Mouse (Mus musculus) kidney, embryonic 14.5 days (tissue): ENCODE measurements at regions not wholly inside any gene's neighbourhood (a gene's known extent, or its start where the extent isn't known, plus 50 kb on each side); places are given as distances from the start of the nearest gene placed in this dataset.
A peak's percentile ranks its signal among the peaks of the same experiment; 100 is the strongest.

Experiments used
- ATAC-seq: fragments of 200-750 bp; cut with Nextera tagmentation; 2 replicates; pipeline ENCODE4 v1.8.0; 2017; ENCODE audit warnings: moderate number of reproducible peaks, mild to moderate bottlenecking, moderate TSS enrichment, moderate library complexity; ENCODE audit not compliant: low FRiP score, low TSS enrichment
- H3K27ac ChIP-seq: fragments of 300-500 bp; sonication (generic); 2 replicates; pipeline ENCODE4 v1.5.1; 2014; ENCODE audit warnings: low read depth, mild to moderate bottlenecking, low read length, moderate library complexity, mixed read lengths
- H3K27me3 ChIP-seq: fragments of 300-500 bp; sonication (generic); 2 replicates; pipeline ENCODE4 v1.6.1; 2014; ENCODE audit warnings: mild to moderate bottlenecking, low read length; ENCODE audit not compliant: control insufficient read depth, insufficient read depth
- H3K36me3 ChIP-seq: fragments of 300-500 bp; sonication (generic); 2 replicates; pipeline ENCODE4 v1.6.1; 2014; ENCODE audit warnings: low read length, mixed read lengths; ENCODE audit not compliant: control insufficient read depth, insufficient read depth
- H3K4me1 ChIP-seq: fragments of 300-500 bp; sonication (generic); 2 replicates; pipeline ENCODE4 v1.6.1; 2014; ENCODE audit warnings: low read length, mixed read lengths; ENCODE audit not compliant: control insufficient read depth, insufficient read depth
- H3K4me2 ChIP-seq: fragments of 300-500 bp; sonication (generic); replicated peaks from 2 replicates; pipeline ENCODE4 v1.6.1; 2014; ENCODE audit warnings: low read depth, mild to moderate bottlenecking, low read length
- H3K4me3 ChIP-seq: fragments of 300-500 bp; sonication (generic); 2 replicates; pipeline ENCODE4 v1.5.1; 2014; ENCODE audit warnings: mild to moderate bottlenecking, low read length
- H3K9ac ChIP-seq: fragments of 300-500 bp; sonication (generic); 2 replicates; pipeline ENCODE4 v1.6.1; 2014; ENCODE audit warnings: low read depth, mild to moderate bottlenecking, low read length, moderate library complexity
- H3K9me3 ChIP-seq: fragments of 300-500 bp; sonication (generic); 2 replicates; pipeline ENCODE4 v1.6.1; 2016; ENCODE audit warnings: low read length; ENCODE audit not compliant: control insufficient read depth
- WGBS: fragments of 180-500 bp; shearing (Covaris S2); extraction: QIAGEN DNeasy Blood & Tissue Kit; methylation state at CpG from one replicate; pipeline ENCODE4 v1.1.7; 2014; 5-methylcytosine and 5-hydroxymethylcytosine counted together

DNA sequence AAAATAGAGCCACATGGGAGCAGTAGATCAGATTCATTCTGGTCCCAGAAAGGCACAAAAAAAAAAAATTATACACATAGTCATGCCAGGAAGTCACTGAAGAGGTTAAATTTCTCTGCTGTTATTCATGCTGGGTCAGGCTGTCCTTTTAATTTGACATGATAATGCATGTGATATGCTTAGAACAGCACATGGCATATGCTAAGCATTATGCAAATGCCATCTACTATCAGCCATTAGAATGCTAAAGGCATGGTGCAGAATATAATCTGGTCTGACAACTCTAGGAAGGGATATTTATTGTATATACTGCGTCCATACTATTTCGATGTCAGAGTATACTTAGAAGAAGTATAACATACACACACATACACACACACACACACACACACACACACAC, 405.6 kb downstream of the AI429214 start:
- Histone ChIP-seq H3K4me1 (no peaks in the 10 kb centered on the region), H3K27me3 (no peaks in the 10 kb centered on the region), H3K4me2 (no peak overlapping the region), H3K9ac (no peak overlapping the region), H3K9me3 (no peaks in the 10 kb centered on the region), H3K4me3 (no peak overlapping the region), H3K36me3 (no peaks in the 10 kb centered on the region), H3K27ac (no peak overlapping the region)
- 94% methylated on average over 2 of the region's 2 CpGs for WGBS
- ATAC-seq: no peak

GRCm38 (mm10) chr8:37422595-37422994, 429.2 kb downstream of the AI429214 start:
- H3K4me3 ChIP-seq: no peak overlapping the region
- H3K27me3 ChIP-seq: no peaks in the 10 kb centered on the region
- no peaks in the 10 kb centered on the region for H3K9me3 ChIP-seq
- H3K9ac ChIP-seq: no peak overlapping the region
- H3K27ac ChIP-seq: no peak overlapping the region
- H3K4me1 ChIP-seq: no peaks in the 10 kb centered on the region
- 23% methylated on average over 2 of the region's 2 CpGs for WGBS
- no peaks in the 10 kb centered on the region for H3K36me3 ChIP-seq
- ATAC-seq: 0 out of 2 replicates have a peak, but pooled peaks have one; percentile 49
- H3K4me2 ChIP-seq: no peak overlapping the region

DNA sequence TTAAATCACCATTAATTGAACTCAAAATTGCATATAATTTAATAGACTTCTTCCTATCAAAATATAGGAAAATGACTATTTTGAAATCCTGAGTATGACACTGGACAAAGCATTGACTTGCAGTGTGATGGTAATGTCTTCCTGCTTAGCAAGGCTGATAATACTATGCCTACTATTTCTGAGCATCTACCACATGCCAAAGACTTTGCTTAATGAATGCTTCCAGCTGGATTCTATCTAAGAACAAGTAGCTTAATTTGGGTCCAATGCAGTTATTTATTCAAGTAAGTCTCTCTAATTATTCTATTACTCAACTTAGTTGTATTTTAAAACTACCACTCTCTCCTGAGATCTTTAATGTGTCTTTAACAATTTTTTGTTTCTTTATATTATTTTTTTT, 431.2 kb downstream of the AI429214 start:
- no peak overlapping the region for H3K4me2 ChIP-seq
- no peak overlapping the region for H3K27ac ChIP-seq
- H3K27me3 ChIP-seq: no peaks in the 10 kb centered on the region
- H3K9ac ChIP-seq: no peak overlapping the region
- H3K9me3 ChIP-seq: no peaks in the 10 kb centered on the region
- no peaks in the 10 kb centered on the region for H3K4me1 ChIP-seq
- no peak overlapping the region for H3K4me3 ChIP-seq
- no peak for ATAC-seq
- no peaks in the 10 kb centered on the region for H3K36me3 ChIP-seq

DNA sequence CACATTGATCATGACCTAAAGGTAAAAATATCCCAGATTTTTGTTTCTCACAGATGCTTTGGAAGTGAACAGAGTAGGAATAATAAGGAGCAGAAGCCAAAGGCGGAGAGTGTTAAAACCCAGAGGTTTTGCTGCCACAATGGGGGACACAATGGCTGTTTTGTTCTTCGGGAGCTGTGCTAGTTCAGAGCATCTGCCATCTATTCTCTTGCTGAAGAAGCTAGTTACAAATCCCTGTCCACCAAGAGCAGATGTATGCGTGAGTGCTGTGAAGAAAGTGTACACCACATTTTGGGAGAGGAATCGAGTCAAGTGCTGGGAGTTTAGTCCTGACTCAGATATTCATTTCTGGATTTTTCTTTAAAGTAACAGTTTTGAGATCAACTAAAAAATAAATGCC, 435.4 kb downstream of the AI429214 start:
- no peaks in the 10 kb centered on the region for H3K27me3 ChIP-seq
- no peaks in the 10 kb centered on the region for H3K4me1 ChIP-seq
- no peak for ATAC-seq
- H3K36me3 ChIP-seq: no peaks in the 10 kb centered on the region
- 91% methylated on average over 4 of the region's 4 CpGs for WGBS
- no peaks in the 10 kb centered on the region for H3K9me3 ChIP-seq
- no peak overlapping the region for H3K4me2 ChIP-seq
- no peak overlapping the region for H3K9ac ChIP-seq
- H3K27ac ChIP-seq: no peak overlapping the region
- H3K4me3 ChIP-seq: no peak overlapping the region

- Histone ChIP-seq H3K27ac (no peak overlapping the region), H3K36me3 (no peaks in the 10 kb centered on the region), H3K4me2 (no peak overlapping the region), H3K9me3 (no peaks in the 10 kb centered on the region), H3K9ac (no peak overlapping the region), H3K4me3 (no peak overlapping the region), H3K27me3 (no peaks in the 10 kb centered on the region), H3K4me1 (no peaks in the 10 kb centered on the region)
- ATAC-seq: no peak
- 90% methylated on average over 4 of the region's 4 CpGs for WGBS
These were observed 467.2 kb downstream of the AI429214 start for GRCm38 (mm10) chr8:37460551-37461154.

DNA sequence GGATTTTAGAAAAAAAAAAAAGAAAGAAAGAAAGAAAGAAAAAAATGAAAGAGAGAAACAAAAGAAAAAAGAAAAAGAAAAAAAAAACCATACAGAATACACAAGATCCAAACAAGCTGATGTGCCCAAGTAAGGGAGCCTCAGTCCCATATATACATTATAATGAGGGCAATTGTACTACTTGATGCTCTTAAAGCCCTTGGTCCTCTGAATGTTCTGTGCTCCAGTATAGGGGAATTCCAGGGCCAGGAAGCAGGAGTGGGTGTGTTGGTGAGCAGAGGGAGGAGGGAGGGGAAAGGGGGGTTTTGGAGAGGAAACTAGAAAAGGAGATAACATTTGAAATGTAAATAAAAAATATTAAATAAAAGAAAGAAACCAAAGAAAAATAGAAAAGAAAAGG, 472.2 kb downstream of the AI429214 start:
- no peak overlapping the region for H3K4me2 ChIP-seq
- H3K36me3 ChIP-seq: no peaks in the 10 kb centered on the region
- H3K9ac ChIP-seq: no peak overlapping the region
- no peaks in the 10 kb centered on the region for H3K9me3 ChIP-seq
- no peak overlapping the region for H3K27ac ChIP-seq
- no peak overlapping the region for H3K4me3 ChIP-seq
- H3K4me1 ChIP-seq: no peaks in the 10 kb centered on the region
- no peaks in the 10 kb centered on the region for H3K27me3 ChIP-seq
- ATAC-seq: no peak

- H3K36me3 ChIP-seq: no peaks in the 10 kb centered on the region
- WGBS: 77% methylated on average over 1 of the region's 1 CpGs
These were observed 474.3 kb downstream of the AI429214 start for GRCm38 (mm10) chr8:37467656-37468055.

More at GRCm38 (mm10) chr8:37467656-37468055, 474.3 kb downstream of the AI429214 start:
- no peaks in the 10 kb centered on the region for H3K4me1 ChIP-seq
- H3K9ac ChIP-seq: no peak overlapping the region
- no peak overlapping the region for H3K27ac ChIP-seq
- no peaks in the 10 kb centered on the region for H3K27me3 ChIP-seq
- no peak overlapping the region for H3K4me3 ChIP-seq
- H3K9me3 ChIP-seq: no peaks in the 10 kb centered on the region
- H3K4me2 ChIP-seq: no peak overlapping the region
- ATAC-seq: no peak
